Mouse (Mus musculus) gastrocnemius, postnatal 25 days (tissue): Measurements from ENCODE around the gene Bhmt. TPM values are rescaled to one million over a fixed set of nuclear protein-coding genes. Genes with fewer than 3 reads are reported as not detected.
"Not testable (repeated sequence)": the region's sequence is repeated elsewhere in the genome, so short reads cannot be mapped to it uniquely, and the experiment has no call there.

Experiments
- DNase-seq: peaks from one replicate; pipeline ENCODE4 v3.0.0; 2022
- total RNA-seq, 2 experiments: library from RNA; stranded (reverse); gene quantifications; 1 replicate in 1 of 2; 2 replicates in 1 of 2; pipeline ENCODE4 v1.2.3; 2021

Gene Bhmt
- total RNA-seq, 2 experiments from 2014 or later = not detected

DNA sequence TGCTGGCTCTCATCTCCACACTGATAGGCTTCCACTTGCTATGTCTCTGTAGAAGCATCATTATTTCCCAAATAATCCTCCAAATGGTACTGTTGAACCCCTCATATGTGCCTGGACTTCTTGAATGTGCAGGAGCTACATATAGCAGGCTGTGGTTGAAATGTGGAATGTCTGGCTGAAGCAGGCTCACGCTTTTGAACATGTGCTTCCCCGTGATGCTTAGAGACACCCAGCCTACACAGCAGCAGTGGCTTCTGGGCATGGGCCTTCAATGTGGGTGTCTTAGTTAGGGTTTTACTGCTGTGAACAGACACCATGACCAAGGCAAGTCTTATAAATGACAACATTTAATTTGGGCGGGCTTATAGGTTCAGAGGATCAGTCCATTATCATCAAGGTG, 30.1 kb downstream of the Bhmt start:
- no peak for DNase-seq

- DNase-seq = no peak
Observed at GRCm38 (mm10) chr13:93606868-93607578, 30.7 kb downstream of the Bhmt start.

DNA sequence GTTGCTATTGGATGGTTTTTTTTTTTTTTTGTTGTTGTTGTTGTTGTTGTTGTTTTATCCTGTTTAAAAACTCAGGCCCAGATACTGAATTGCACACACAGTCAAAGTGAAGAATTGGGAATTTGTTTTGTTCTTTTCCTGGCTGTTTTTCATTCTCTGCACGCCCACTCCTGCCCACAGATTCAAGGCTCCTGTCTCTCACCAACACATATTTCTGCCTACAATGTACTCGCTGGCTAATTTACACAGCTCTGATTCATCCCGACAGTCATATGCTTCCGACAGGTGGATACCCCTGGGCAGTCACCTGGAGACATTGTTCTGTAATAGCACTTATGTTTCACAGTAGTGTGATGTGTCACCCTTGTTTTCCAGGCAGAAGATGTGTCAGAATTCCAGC, 33.1 kb downstream of the Bhmt start:
- no peak for DNase-seq

DNA sequence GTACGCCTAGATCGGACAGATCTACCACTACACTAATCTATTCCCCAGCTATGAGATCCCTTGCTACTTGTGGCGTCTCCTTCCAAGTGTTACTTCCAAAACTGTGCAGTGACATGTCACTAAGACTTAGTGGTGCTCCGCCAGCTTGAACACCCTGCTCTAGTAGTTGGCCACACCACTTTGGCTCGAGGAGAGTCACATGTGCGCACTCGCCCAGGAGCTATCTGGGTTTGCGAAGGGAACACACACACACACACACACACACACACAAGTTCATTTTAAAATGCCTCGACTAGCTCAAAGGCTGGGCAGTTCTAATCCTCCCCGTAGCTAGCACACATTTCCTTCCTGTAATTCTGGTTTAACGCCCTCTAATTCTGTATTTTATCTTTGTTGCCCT, 36.2 kb downstream of the Bhmt start:
- no peak for DNase-seq

GRCm38 (mm10) chr13:93593040-93593699, 44.6 kb downstream of the Bhmt start:
- DNase-seq = no peak

DNA sequence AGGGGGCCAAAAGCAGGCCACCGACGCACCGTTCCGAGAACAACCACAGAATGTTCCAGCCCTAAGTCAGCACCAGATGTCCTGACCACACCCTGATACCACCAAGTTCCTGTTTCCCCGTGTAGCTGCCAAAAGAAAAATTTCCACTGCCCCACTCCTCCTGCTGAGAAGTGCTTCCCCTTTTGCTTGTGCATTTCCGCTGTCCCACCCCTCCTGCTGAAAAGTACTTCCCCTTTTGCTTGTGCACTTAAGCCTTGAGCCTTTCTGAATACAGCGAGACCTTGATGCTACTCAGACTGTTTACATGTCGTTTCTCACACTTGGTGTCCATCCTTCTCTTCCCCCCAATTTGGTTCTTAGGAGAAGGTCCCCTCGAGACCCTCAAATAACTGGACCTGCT, 55.2 kb downstream of the Bhmt start:
- DNase-seq = not testable (repeated sequence)

DNA sequence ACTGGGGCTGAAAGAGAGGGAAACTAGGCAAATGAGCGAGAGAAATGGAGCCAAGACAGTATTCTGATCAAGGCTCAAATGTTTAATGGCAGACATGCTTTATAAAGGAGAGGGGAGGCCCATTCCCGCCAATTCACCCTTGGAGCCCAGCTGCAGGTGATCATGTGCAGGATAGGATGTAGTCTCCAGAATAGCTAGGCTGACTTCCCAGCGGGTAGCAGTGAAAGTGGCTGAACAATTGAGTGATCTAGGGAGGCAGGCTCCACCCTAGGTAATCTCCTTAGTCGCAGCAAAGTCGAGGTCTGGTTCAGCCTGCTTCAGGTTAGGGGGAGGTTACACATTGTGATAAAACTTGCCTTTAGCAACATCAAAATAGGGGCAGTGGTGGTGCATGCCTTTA, 57.3 kb downstream of the Bhmt start:
- no peak for DNase-seq

DNA sequence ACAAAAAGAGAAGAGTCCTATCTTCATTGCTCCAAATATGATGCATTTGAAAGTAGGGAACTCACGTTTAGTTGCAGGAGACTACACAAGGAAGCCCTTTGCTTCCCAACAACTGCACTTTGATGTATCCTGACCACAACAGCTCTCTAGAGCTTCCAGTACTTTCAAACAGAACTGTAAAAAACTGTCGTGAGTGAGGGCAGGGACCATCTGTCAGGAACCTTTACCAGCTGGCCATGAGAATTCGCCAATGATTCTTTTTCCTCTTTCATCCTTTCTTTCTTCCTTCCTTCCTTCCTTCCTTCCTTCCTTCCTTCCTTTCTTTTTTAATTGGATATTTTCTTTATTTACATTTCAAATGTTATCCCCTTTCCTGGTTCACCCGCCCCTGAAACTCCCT, 68.1 kb downstream of the Bhmt start:
- DNase-seq = no peak

Other genes starting within 250 kb of the Bhmt start
- gene Jmy, start 138.2 kb downstream of the Bhmt start, total RNA-seq = 10 to 100 TPM; 20.7 to 26.9 TPM
- not detected for gene Bhmt2, start 36.3 kb upstream of the Bhmt start, total RNA-seq
- gene Dmgdh, start 36.5 kb upstream of the Bhmt start, total RNA-seq = not detected
- gene Arsb, start 133.7 kb upstream of the Bhmt start, total RNA-seq = 1 to 10 TPM; 3.7 to 4.2 TPM